Mouse (Mus musculus) heart, embryonic 15.5 days (tissue): ENCODE results near the gene Trak1. TPM values are rescaled to one million over a fixed set of nuclear protein-coding genes. Genes with fewer than 3 reads are reported as not detected.
"Not testable (repeated sequence)": the region's sequence is repeated elsewhere in the genome, so short reads cannot be mapped to it uniquely, and the experiment has no call there.

Experiments
- ATAC-seq: fragments of 200-750 bp; cut with Nextera tagmentation; replicated peaks from 2 replicates; pipeline ENCODE4 v1.8.0; 2017; ENCODE audit warnings: low read depth, moderate TSS enrichment; ENCODE audit not compliant: insufficient number of reproducible peaks, insufficient read depth, low FRiP score
- H3K27ac ChIP-seq: fragments of 300-500 bp; sonication (generic); 2 replicates; pipeline ENCODE4 v1.5.1; 2015; ENCODE audit warnings: mild to moderate bottlenecking, inconsistent platforms
- H3K27me3 ChIP-seq: fragments of 300-500 bp; sonication (generic); 2 replicates; pipeline ENCODE4 v1.6.1; 2015; ENCODE audit warnings: inconsistent platforms
- H3K36me3 ChIP-seq: fragments of 300-500 bp; sonication (generic); 2 replicates; pipeline ENCODE4 v1.6.1; 2015; ENCODE audit warnings: mild to moderate bottlenecking, inconsistent platforms
- H3K4me1 ChIP-seq: fragments of 300-500 bp; sonication (generic); replicated peaks from 2 replicates; pipeline ENCODE4 v1.6.1; 2015; ENCODE audit warnings: inconsistent platforms
- H3K4me2 ChIP-seq: fragments of 300-500 bp; sonication (generic); 2 replicates; pipeline ENCODE4 v1.6.1; 2015; ENCODE audit warnings: inconsistent platforms, mild to moderate bottlenecking, moderate library complexity
- H3K4me3 ChIP-seq: fragments of 300-500 bp; sonication (generic); 2 replicates; pipeline ENCODE4 v1.5.1; 2015; ENCODE audit warnings: mild to moderate bottlenecking, inconsistent platforms
- H3K9ac ChIP-seq: fragments of 300-500 bp; sonication (generic); 2 replicates; pipeline ENCODE4 v1.6.1; 2015; ENCODE audit warnings: mild to moderate bottlenecking, inconsistent platforms
- H3K9me3 ChIP-seq: fragments of 300-500 bp; sonication (generic); replicated peaks from 2 replicates; pipeline ENCODE4 v1.6.1; 2016; ENCODE audit warnings: inconsistent platforms
- WGBS: fragments of 180-500 bp; shearing (Covaris S2); methylation state at CpG from one replicate; pipeline ENCODE4 v1.1.7; 2015; ENCODE audit warnings: mixed read lengths; 5-methylcytosine and 5-hydroxymethylcytosine counted together
- polyA plus RNA-seq: library from polyadenylated mRNA; unstranded; fragments of >200 nt; fragmentation: Nextera tagmentation; extraction: Ambion mirVana; gene quantifications from 2 replicates; pipeline ENCODE4 v1.2.1, GENCODE M21; 2015

The Trak1 gene
- polyA plus RNA-seq, 1 experiment from 2014 or later = 37.0 TPM

DNA sequence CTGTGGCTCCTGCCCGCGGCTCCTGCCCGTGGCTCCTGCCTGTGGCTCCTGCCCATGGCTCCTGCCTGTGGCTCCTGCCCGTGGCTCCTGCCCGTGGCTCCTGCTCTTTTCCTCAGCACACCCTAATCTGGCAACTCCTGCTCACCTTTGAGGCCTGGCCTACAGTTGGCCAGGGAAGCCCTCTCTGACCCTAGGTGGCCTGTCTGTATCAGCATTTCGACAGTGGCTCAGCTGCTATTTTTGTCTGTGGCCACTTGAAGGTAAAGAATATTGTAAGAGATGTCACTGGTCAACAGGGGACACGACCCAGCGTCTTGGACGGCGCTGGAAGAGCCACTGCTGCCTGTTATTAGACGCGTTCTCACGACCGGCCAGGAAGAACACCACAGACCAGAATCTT lies 24.7 kb downstream of the Trak1 start:
- no peaks in the 10 kb centered on the region for H3K27me3 ChIP-seq
- H3K27ac ChIP-seq = peak overlapping the region; percentile 67
- peaks cover 37% of the 10 kb centered on the region for H3K4me1 ChIP-seq
- H3K9me3 ChIP-seq = no peaks in the 10 kb centered on the region
- 68% methylated on average over 14 of the region's 14 CpGs for WGBS
- H3K36me3 ChIP-seq = no peaks in the 10 kb centered on the region
- no peak overlapping the region for H3K9ac ChIP-seq
- ATAC-seq = no peak
- no peak overlapping the region for H3K4me2 ChIP-seq
- H3K4me3 ChIP-seq = no peak overlapping the region

DNA sequence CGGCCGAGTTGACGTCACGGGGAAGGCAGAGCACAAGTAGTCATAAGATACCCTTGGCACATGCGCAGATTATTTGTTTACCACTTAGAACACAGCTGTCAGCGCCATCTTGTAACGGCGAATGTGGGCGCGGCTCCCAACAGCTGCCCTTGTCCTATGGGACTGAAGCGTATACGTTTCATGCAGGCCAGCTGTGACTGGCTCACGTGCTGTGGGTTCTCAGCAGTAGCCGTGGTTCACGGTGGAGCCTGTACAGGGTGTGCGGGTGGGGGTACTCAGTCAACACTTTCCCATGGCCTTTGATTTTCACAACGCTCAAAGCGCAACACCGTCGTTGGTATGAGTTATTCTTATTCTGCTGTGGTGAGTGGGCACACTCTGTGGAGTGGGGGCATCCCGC lies 31.0 kb downstream of the Trak1 start:
- not testable (repeated sequence) for H3K4me3 ChIP-seq, H3K9me3 ChIP-seq, H3K9ac ChIP-seq, ATAC-seq, H3K4me2 ChIP-seq, H3K27me3 ChIP-seq, H3K36me3 ChIP-seq
- peaks cover 49% of the 10 kb centered on the region for H3K4me1 ChIP-seq
- 95% methylated on average over 17 of the region's 21 CpGs for WGBS
- H3K27ac ChIP-seq = peak overlapping the region; percentile 97

DNA sequence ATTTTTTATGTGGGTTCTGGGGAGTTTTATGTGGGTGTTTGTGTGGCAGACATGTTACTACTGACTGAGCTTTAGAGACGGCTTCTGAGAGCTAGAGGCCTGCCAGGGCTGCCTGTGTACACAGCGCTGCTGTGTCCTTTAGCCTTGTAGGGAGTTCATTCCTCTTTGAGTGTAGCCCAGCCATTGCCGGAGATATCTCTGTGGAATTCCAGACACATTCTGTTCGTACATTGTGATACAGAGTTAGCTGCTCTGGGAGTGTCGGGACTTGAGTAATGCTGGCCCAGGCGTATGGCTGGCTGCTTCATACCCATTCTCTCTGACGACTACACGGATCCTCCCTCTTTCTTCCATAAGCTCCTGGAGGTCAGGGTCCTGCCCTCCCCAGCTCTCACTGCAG lies 31.9 kb downstream of the Trak1 start:
- no peak overlapping the region for H3K4me3 ChIP-seq
- peaks cover 58% of the 10 kb centered on the region for H3K4me1 ChIP-seq
- peak; percentile 83 for ATAC-seq
- H3K27ac ChIP-seq = peak overlapping the region; percentile 97
- no peaks in the 10 kb centered on the region for H3K9me3 ChIP-seq
- H3K4me2 ChIP-seq = peak overlapping the region; percentile 47
- H3K36me3 ChIP-seq = no peaks in the 10 kb centered on the region
- no peaks in the 10 kb centered on the region for H3K27me3 ChIP-seq
- peak overlapping the region; percentile 46 for H3K9ac ChIP-seq
- 36% methylated on average over 8 of the region's 8 CpGs for WGBS

DNA sequence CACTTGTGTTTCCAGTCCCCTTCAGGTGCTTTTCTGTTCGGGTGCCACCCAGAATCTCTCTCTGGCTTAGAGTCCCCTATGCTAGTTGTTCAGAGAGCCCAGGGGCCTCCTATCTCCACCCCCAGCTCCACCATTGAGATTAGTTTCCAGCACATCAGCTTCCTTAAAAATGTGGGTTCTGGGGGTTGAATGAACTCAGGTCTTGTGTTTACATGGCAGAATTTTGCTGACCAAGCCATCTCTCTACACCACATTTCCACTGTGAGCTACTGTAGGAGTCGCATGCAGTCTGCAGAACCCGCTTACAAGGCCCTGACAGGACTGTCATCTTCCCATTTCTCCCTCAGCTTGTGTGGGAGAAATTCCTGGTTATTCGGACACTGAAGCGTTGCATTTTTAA lies 32.8 kb downstream of the Trak1 start:
- H3K27me3 ChIP-seq = no peaks in the 10 kb centered on the region
- ATAC-seq = no peak
- H3K4me1 ChIP-seq = peaks cover 66% of the 10 kb centered on the region
- no peak overlapping the region for H3K4me2 ChIP-seq
- no peak overlapping the region for H3K4me3 ChIP-seq
- WGBS = 82% methylated on average over 5 of the region's 5 CpGs
- no peak overlapping the region for H3K9ac ChIP-seq
- H3K27ac ChIP-seq = peak overlapping the region; percentile 97
- H3K9me3 ChIP-seq = no peaks in the 10 kb centered on the region
- no peaks in the 10 kb centered on the region for H3K36me3 ChIP-seq

DNA sequence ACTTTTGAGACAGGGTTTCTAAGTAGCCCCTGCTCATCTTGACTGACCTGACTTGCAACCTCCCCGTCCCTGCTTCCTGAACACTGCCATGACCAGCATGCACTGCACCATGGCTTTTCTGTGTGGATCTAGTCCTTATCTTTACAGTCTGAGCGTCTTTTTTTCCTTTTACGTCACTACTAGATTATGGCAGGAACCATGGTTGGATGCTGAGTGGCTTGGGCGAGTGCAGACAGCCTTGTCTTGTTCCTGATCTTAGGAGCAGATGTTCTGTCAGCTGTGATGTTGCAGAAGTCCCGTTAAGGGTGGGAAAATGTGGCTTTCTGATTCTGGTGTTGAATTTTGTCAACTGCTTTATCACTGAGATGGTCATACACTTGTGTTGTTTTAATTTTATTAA lies 34.1 kb downstream of the Trak1 start:
- H3K9ac ChIP-seq = peak overlapping the region; percentile 15; the same call in 1 of the 2 replicates
- H3K4me1 ChIP-seq = peaks cover 77% of the 10 kb centered on the region
- 8% methylated on average over 5 of the region's 5 CpGs for WGBS

DNA sequence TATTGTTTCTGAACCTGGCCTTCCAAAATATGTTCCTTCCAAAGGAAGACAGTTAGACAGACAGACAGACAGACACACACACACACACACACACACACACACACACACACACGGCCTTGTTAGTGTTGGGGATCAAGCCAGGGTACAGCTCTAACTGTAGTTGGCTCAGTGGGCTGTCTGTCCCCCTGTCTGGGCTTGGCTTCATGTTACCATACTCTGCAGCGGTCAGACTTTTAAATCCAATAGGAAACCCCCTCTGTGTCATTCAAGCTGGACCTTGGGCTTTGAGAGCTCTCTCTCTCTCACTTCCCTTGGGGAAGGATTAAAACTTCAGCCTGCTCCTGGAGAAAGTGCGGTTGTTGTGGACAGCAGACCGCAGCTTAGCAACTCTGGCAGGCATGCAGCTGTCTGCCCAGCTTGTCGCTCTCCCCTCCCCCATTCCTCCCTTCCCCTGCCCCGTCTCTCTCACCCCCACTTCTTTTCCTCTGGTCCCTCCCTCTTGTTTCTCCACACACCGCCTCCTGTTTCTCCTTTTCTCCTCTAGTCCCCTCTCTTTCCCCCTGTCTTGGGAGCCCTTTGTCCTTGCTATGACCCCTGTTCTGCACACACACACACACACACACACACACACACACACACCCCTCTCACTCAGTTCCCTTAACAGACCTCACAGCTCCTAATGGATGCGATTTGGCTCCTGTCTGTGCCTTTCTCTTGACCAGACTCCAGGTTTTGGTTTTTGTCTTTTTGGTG lies 34.8 kb downstream of the Trak1 start:
- Histone ChIP-seq H3K9ac (peak overlapping the region; percentile 15; the same call in 1 of the 2 replicates), H3K4me3 (no peak overlapping the region), H3K4me1 (peaks cover 84% of the 10 kb centered on the region), H3K9me3 (no peaks in the 10 kb centered on the region), H3K36me3 (no peaks in the 10 kb centered on the region), H3K27ac (peak overlapping the region; percentile 97), H3K27me3 (no peaks in the 10 kb centered on the region), H3K4me2 (peak overlapping the region; percentile 38)
- peak; percentile 60 for ATAC-seq
- 3% methylated on average over 8 of the region's 8 CpGs for WGBS

More for the DNA sequence above, 34.1 kb downstream of the Trak1 start:
- Histone ChIP-seq H3K4me3 (no peak overlapping the region), H3K27ac (peak overlapping the region; percentile 97), H3K27me3 (no peaks in the 10 kb centered on the region), H3K36me3 (no peaks in the 10 kb centered on the region), H3K4me2 (peak overlapping the region; percentile 38; the same call in 1 of the 2 replicates), H3K9me3 (no peaks in the 10 kb centered on the region)
- no peak for ATAC-seq

DNA sequence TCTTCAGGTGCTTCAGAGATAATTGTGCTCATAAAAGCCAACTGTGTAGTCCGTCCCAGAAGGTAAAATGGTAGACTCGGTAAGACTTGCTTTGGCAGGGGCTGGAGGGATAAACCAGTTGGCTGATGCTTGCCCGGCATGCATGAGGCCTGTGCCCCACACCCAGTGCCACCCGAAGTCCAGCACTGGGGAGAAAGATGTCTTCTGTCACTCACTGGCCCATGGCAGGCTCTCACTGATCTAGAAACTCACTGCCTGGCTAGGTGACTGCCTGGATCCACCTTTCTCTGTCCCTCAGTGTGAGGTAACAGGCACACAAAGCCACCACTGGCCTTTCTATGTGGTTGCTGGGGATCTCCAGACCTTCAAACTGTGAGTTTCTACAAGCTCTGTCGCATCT lies 36.3 kb downstream of the Trak1 start:
- no peak for ATAC-seq
- H3K9ac ChIP-seq = no peak overlapping the region
- 79% methylated on average over 5 of the region's 5 CpGs for WGBS
- H3K27me3 ChIP-seq = no peaks in the 10 kb centered on the region
- peaks cover 96% of the 10 kb centered on the region for H3K4me1 ChIP-seq
- no peaks in the 10 kb centered on the region for H3K36me3 ChIP-seq
- no peaks in the 10 kb centered on the region for H3K9me3 ChIP-seq
- H3K4me2 ChIP-seq = no peak overlapping the region
- peak overlapping the region; percentile 97 for H3K27ac ChIP-seq
- H3K4me3 ChIP-seq = no peak overlapping the region

DNA sequence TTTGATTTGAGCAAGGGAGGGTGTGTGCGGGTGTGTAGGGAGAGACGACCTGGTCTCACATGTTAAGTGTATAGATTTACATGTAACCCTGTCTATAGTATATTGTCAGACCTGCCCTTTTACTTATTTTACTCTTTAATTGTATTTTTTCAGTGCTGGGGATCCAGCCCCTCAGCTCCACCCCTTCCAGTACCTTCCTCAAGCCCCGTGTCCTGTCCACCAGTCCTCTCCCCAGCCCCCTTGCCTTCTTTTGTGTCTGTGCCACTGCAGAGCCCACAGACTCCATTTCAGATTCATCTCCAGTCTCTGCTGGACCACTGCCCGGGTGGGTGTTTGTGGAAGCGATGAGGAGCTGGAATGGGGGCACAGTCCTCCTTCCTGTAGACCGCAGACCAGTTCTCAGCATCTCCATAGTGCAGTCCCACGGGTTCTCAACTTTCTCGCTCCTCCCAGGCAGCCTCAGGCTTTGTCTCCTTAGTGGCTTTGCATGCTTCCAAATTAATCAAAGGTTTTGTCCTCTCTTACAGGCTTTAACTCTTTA lies 37.1 kb downstream of the Trak1 start:
- Histone ChIP-seq H3K9ac (no peak overlapping the region), H3K4me2 (no peak overlapping the region), H3K4me1 (peaks cover 90% of the 10 kb centered on the region), H3K4me3 (no peak overlapping the region), H3K27me3 (no peaks in the 10 kb centered on the region), H3K9me3 (no peaks in the 10 kb centered on the region), H3K27ac (peak overlapping the region; percentile 43), H3K36me3 (no peaks in the 10 kb centered on the region)
- ATAC-seq = no peak
- whole genome bisulfite sequencing = 56% methylated on average over 8 of the region's 8 CpGs

DNA sequence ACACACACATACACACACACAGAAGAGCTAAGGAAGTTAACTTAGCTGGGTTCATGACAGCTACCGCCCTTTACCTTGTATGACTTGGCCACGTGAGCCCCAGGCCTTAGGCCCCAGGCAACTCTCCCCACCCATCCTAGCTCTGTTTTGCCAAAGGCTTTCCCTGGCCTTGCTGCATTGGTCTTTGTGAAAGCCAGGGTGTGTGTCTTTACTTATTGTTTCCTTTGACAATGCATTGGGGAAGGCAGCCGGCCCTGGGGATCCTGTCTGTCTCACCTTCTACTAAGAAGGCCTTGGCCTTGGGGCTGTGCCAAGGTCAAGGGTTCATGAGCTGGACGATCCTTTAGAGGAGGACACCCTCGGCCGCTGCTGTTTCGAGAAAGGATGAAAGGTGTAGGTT lies 38.3 kb downstream of the Trak1 start:
- peak overlapping the region; percentile 79 for H3K27ac ChIP-seq
- H3K9me3 ChIP-seq = no peaks in the 10 kb centered on the region
- WGBS = 46% methylated on average over 7 of the region's 7 CpGs
- H3K4me2 ChIP-seq = no peak overlapping the region
- H3K27me3 ChIP-seq = no peaks in the 10 kb centered on the region
- no peak overlapping the region for H3K9ac ChIP-seq
- H3K4me1 ChIP-seq = peaks cover 78% of the 10 kb centered on the region
- no peak for ATAC-seq
- H3K4me3 ChIP-seq = no peak overlapping the region
- H3K36me3 ChIP-seq = no peaks in the 10 kb centered on the region

DNA sequence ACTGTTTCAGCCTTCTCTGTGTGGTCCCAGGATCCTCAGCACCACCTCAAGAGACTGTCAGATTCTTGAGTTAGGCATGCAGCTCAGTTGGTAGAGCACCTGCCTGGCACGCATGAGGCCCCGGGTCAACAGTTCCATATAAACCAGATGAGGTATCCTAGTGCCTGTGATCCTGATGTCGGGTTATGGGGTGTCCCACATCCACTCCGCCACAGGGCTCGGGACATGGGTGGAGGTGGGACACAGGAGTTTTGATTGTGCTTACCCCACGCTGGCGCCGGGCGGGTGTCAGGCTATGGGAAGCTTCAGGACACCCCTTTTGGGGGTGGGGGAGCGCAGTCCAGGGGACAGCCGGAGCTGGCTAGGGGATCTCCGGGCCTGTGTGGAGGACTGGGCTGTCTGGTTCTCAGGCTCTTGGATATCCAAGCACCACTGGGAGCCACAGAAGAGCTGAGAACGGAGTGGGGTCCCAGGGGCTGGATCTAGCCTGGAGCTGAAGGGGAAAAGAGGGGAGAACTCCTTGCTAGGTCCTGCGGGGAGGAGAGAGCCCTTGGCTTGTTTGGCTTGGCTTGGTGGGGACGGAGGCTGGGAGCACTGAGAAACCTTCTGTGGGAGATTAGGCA lies 39.1 kb downstream of the Trak1 start:
- no peak overlapping the region for H3K4me3 ChIP-seq
- no peaks in the 10 kb centered on the region for H3K27me3 ChIP-seq
- no peak for ATAC-seq
- H3K9me3 ChIP-seq = no peaks in the 10 kb centered on the region
- H3K4me1 ChIP-seq = peaks cover 71% of the 10 kb centered on the region
- WGBS = 83% methylated on average over 15 of the region's 15 CpGs
- peak overlapping the region; percentile 79 for H3K27ac ChIP-seq
- H3K36me3 ChIP-seq = no peaks in the 10 kb centered on the region
- no peak overlapping the region for H3K9ac ChIP-seq
- no peak overlapping the region for H3K4me2 ChIP-seq

DNA sequence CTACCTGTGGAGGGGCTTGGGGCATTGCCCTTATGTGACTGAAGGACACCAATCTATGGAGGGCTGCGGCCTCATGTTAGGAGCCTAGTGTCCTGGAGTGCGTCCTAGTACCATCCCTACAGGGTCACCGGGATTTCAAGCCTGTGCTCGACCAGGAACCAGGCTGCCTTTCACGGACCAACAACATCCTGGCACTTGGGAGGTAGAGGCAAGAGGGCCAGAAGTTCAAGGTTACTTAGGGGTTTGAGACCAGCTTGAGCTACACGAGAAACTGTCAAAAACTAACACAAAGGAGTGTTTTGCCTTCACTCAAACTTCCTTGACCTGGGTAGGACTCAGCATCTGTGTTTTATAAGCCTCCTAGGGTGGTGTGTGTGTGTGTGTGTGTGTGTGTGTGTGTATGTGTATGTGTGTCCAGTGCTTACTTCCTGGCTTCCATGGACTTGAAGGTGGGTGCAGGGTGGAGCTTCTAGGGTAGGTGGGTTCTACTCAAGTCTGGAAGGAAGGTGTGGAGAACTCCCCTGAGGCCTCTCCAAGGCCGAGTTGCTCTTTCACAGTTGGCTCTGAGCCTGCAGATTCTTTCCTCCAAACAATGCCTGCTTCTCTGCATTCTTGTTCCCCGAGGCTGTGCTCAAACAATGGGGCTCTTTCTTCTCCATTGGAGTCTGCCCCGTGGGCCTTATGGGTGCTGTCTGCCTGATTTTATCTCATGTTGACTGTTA lies 40.1 kb downstream of the Trak1 start:
- H3K36me3 ChIP-seq = no peaks in the 10 kb centered on the region
- no peaks in the 10 kb centered on the region for H3K9me3 ChIP-seq
- H3K4me1 ChIP-seq = peaks cover 71% of the 10 kb centered on the region
- peak; percentile 25 for ATAC-seq
- H3K27ac ChIP-seq = peak overlapping the region; percentile 79
- peak overlapping the region; percentile 23 for H3K4me2 ChIP-seq
- no peak overlapping the region for H3K9ac ChIP-seq
- WGBS = 55% methylated on average over 9 of the region's 9 CpGs
- no peak overlapping the region for H3K4me3 ChIP-seq
- H3K27me3 ChIP-seq = no peaks in the 10 kb centered on the region
